Mouse (Mus musculus): ENCODE measurements around the gene Ryk. TPM values are rescaled to one million over a fixed set of nuclear protein-coding genes. Genes with fewer than 3 reads are reported as not detected.

Gene Ryk
- total RNA-seq (2021) = 10 to 100 TPM; 39.4 to 41.8 TPM

GRCm38 (mm10) chr9:102834742-102835591 is at the start of gene Ryk:
Gene Ryk, plus strand, starts transcription at chr9:102834917.
- peak; percentile 72 for DNase-seq (ENCODE audit: low spot score)
- intact Hi-C loops (cut with DNase I) = loop anchor here (1.0 to 2.0 kb wide), 2 partner anchors 32 to 210 kb away; no protein-coding TSS in a partner anchor

- intact Hi-C loops (cut with DNase I) = no loop called here
- DNase-seq (ENCODE audit: low spot score) = no peak
These were observed 45.2 kb upstream of the Ryk start for GRCm38 (mm10) chr9:102789491-102789890.

GRCm38 (mm10) chr9:102791845-102792244 is 42.9 kb upstream of the Ryk start:
- no peak for DNase-seq (ENCODE audit: low spot score)

GRCm38 (mm10) chr9:102792836-102793235 is 41.9 kb upstream of the Ryk start:
- no peak for DNase-seq (ENCODE audit: low spot score)
- intact Hi-C loops (cut with DNase I) = no loop called here

More at GRCm38 (mm10) chr9:102791845-102792244, 42.9 kb upstream of the Ryk start:
- intact Hi-C loops (cut with DNase I) = no loop called here

- intact Hi-C loops (cut with DNase I) = no loop called here
- no peak for DNase-seq (ENCODE audit: low spot score)
These were observed 41.4 kb upstream of the Ryk start for GRCm38 (mm10) chr9:102793286-102793809.

GRCm38 (mm10) chr9:102798406-102798805 is 36.3 kb upstream of the Ryk start:
- no peak for DNase-seq (ENCODE audit: low spot score)
- intact Hi-C loops (cut with DNase I) = no loop called here

GRCm38 (mm10) chr9:102806056-102806573 is 28.6 kb upstream of the Ryk start:
- no peak for DNase-seq (ENCODE audit: low spot score)
- intact Hi-C loops (cut with DNase I) = no loop called here

- DNase-seq (ENCODE audit: low spot score) = no peak
- intact Hi-C loops (cut with DNase I) = no loop called here
These were observed 23.5 kb upstream of the Ryk start for GRCm38 (mm10) chr9:102811192-102811591.

- no peak for DNase-seq (ENCODE audit: low spot score)
- intact Hi-C loops (cut with DNase I) = no loop called here
These were observed 16.5 kb upstream of the Ryk start for GRCm38 (mm10) chr9:102818228-102818627.

GRCm38 (mm10) chr9:102828604-102829003 is 6.1 kb upstream of the Ryk start:
- intact Hi-C loops (cut with DNase I) = no loop called here
- DNase-seq (ENCODE audit: low spot score) = no peak

GRCm38 (mm10) chr9:102831541-102831940 is 3.2 kb upstream of the Ryk start:
- intact Hi-C loops (cut with DNase I) = no loop called here
- no peak for DNase-seq (ENCODE audit: low spot score)

GRCm38 (mm10) chr9:102834414-102834741 is 339 bp upstream of the Ryk start:
- no peak for DNase-seq (ENCODE audit: low spot score)
- intact Hi-C loops (cut with DNase I) = loop anchor here (1.0 to 2.0 kb wide), 2 partner anchors 32 to 209 kb away; no protein-coding TSS in a partner anchor

- no peak for DNase-seq (ENCODE audit: low spot score)
- intact Hi-C loops (cut with DNase I) = no loop called here
These were observed 1.6 kb downstream of the Ryk start for GRCm38 (mm10) chr9:102836279-102836678.

- intact Hi-C loops (cut with DNase I) = no loop called here
- DNase-seq (ENCODE audit: low spot score) = no peak
These were observed 6.4 kb downstream of the Ryk start for GRCm38 (mm10) chr9:102840792-102841778.

GRCm38 (mm10) chr9:102841832-102842231 is 7.1 kb downstream of the Ryk start:
- no peak for DNase-seq (ENCODE audit: low spot score)
- intact Hi-C loops (cut with DNase I) = no loop called here

- intact Hi-C loops (cut with DNase I) = no loop called here
- DNase-seq (ENCODE audit: low spot score) = no peak
These were observed 7.8 kb downstream of the Ryk start for GRCm38 (mm10) chr9:102842498-102842897.

GRCm38 (mm10) chr9:102843577-102843976 is 8.9 kb downstream of the Ryk start:
- DNase-seq (ENCODE audit: low spot score) = no peak
- intact Hi-C loops (cut with DNase I) = no loop called here

GRCm38 (mm10) chr9:102845851-102846250 is 11.1 kb downstream of the Ryk start:
- no peak for DNase-seq (ENCODE audit: low spot score)
- intact Hi-C loops (cut with DNase I) = no loop called here

- intact Hi-C loops (cut with DNase I) = no loop called here
These were observed 11.6 kb downstream of the Ryk start for GRCm38 (mm10) chr9:102846348-102846747.

More at GRCm38 (mm10) chr9:102846348-102846747, 11.6 kb downstream of the Ryk start:
- DNase-seq (ENCODE audit: low spot score) = no peak
